Mouse (Mus musculus) retina, embryonic 14.5 days (tissue): ENCODE measurements around the gene Rap1gds1.
A peak's percentile ranks its signal among the peaks of the same experiment; 100 is the strongest.

Source experiments
- DNase-seq: peaks from one replicate; pipeline ENCODE4 v3.0.0-alpha.2; 2015; ENCODE audit warnings: low spot score

Rap1gds1 gene

DNA sequence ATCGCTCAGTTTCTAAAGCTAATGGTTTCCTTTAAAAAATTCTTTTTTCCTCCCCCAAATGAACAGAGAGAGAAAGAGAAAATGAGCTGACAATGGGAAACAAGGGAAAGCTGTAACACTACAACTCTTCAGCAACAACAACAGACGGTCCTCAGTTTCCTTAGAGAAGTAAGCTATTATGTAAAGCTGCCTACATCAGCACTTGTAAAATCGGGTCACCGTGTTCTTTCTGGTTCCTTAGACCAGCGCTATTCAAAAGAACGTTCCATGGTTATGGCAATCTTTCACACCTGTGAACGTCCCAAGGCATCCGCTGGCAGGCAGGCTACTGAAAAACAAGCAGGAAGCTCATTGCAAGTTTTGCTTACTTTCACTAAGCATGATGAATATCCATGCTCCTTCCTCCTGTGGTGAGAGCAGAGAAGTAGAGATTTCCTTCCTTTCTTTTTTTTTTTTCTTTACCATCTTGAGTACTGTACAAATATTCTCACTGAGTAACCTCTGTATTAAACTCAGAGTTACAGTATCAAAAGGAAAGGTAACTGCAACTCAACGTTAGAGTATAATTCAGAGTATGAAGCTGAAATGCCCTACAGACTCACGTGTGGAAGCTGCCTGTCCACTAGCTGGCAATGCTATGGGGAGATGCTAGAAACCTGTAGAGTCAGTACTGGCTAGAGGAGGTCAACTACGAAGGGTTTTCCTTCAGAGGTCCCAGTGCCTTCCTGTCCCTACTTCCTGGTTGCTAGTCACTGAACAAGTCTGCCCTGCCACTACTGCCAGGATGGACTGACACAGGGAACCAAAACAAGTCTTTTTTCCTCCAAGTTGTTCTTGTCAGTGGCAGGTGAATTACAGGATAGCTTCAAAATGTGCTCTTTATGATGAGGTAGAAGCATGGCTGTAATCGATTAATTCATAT is 26.0 kb downstream of the Rap1gds1 start:
- DNase-seq = no peak

DNA sequence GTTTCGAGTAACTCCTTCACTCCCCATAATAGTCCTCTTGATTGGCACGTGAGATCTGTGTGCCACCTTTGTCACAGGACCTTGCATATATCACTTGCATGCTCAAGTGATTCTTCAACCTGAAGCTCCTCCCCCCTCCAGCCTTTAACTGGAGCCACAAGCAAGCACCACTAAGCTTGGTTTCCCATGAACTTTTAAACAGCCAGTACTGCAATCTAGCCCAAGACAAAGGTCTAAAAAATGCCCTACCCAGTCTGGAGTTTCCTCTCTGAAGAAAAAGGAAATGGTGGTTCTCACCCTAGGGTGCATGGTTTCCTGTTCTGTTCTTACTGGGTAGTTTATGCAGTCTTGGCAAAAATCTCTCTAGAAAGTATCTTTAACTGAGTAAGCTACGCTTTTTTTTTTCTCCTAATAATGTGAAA is 32.6 kb downstream of the Rap1gds1 start:
- DNase-seq = no peak

DNA sequence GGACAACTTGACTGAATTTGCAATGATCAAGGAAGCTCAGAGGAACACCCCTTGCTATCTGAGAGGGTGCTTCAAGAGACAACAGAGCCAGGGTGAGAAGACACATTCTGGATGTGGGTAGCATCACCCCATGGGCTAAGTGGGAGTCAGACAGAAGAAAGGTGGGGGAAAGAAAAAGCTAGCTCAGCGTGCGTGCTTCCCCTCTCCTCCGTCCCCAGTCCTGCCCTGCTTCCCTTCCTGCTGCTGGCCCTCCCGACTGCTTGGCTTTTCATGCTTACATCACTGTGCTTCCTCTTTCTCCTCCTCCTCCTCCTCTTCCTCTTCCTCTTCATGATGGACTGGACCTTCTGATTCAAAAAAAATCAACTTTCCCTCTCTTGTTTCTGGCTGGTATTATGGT is 33.1 kb downstream of the Rap1gds1 start:
- no peak for DNase-seq

DNA sequence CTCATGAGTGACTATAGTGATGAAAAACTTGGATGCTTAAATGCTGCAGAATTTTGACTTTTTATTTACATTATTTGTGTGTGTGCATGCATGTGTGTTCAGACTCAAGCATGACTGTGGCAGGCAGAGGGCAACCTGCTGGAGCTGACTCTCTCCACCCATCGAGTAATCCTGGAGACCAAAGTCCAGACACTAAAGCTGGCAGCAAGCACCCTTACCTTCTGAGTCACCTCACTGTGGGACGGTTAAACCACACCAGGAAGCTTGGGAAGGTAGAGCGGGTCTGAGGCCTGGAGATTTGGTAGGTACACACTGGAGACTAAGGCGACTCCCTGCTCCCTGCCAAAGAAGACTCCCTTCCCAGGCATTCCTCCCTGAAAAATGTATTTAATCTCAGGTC is 38.0 kb downstream of the Rap1gds1 start:
- no peak for DNase-seq

DNA sequence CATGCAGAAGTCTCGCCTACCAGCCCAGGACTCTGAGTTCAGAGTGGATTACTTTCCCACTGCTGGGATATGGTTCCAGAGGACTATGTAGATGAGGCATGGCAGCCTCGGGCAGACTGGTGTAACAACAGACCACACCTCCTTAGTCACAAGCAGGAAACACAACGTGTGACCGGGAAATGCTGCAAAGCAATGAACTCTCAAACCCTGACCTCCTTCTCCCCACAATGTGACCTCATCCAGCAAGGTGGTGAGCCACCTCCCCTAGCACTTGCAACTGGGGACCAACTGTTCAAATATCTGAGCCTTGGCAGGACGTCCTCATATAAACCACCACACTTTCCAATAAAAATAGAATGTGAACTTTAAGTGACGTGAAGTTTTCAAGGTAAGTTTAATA is 41.8 kb downstream of the Rap1gds1 start:
- DNase-seq = no peak

DNA sequence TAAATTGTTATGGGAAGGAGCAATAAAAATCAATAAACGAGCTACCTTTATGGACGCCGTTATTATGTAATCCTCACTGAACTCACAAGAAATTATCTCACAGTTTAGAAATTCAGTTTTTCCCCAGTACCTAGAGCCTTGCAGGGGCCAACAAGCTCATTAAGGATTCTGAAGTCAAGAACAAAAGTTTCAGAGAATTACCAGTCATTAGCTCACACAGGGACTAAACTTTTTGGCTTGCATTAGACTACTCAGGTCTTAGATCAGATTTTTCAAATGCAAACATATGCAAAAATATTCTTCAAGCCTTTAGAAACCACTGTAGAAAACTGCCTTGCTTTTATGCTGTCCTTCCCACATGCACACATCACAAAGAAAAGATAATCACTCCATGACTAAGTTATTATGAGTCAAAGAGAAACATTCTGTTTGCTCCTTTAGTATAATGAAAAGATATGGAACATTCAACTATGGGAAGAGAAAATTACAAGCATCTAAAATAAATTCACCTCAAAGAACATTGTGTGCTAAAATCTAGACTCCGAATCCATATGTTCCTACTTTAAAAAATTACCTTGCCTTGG is 44.3 kb downstream of the Rap1gds1 start:
- no peak for DNase-seq

DNA sequence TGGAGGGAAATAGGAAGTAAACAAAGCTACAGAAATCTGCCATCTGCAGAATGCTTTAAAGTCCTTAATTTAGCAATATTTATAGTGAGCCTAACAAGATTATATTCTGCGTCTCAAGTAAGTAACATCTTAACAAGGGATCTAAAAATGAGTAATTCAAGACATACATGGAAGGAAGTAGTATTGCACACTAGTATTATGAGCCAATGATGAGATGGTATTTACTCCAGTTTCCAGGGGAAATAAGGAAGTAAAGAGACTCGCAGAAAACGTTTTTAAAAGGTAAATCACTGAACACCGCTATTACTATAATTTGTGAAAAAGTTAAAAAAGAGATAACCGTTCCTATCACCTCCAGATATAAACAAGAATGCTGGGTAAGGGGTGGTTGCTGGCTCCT is 49.9 kb downstream of the Rap1gds1 start:
- DNase-seq = no peak

DNA sequence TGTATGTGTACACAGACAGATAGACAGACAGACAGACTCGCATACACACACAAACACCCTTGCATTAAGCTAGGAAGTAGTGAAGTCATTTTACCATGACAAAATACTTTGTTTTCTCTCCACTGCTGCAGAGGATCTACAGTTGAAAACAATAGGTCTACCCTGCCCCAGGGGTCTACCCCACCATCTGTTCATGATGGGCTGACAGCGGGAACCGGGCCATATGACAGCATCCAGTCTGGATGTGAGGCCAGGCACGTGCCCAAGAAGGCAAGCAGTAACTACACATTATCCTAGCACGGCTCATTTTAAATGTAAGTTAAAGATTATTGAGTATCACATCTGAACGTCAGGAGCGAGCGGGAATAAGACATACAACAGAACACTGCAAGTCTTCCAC is 51.4 kb downstream of the Rap1gds1 start:
- peak; percentile 61 for DNase-seq

DNA sequence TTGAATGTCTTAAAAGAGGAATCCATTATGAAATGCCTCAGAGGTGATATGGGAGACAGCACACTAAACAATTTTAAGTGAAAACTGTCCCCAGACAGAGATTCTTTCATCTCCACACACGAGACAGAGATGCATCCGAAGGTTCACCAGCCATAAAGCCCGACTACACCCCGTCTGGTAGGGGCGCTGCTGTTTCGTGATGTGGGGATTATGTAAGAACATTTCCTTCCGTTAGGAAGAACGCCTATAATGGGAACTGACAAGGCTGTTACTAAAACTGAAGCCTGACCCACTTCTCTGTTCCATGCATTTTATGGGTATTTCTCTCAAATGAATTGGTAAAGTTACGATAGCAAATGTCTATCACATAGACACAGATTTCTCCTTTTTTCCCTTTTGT is 62.6 kb downstream of the Rap1gds1 start:
- peak; percentile 59 for DNase-seq

DNA sequence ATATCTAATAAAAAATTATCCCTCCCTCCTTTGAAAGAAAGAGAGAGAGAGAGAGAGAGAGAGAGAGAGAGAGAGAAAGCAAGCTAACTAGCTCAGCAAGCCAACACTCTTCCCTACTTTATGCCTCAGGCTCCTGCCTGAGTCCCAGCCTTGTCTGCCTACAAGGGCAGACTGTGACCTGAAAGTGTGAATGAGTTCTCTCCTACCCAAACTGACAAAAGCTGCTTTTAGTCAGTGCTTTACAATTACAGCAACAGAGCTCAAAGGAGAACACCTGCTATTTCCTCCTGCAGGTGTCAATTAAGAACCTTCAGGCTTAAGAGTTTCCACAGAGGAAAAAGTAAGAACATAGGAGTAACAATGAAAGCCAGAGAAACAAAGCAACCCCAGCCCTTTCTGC is 69.3 kb downstream of the Rap1gds1 start:
- no peak for DNase-seq

DNA sequence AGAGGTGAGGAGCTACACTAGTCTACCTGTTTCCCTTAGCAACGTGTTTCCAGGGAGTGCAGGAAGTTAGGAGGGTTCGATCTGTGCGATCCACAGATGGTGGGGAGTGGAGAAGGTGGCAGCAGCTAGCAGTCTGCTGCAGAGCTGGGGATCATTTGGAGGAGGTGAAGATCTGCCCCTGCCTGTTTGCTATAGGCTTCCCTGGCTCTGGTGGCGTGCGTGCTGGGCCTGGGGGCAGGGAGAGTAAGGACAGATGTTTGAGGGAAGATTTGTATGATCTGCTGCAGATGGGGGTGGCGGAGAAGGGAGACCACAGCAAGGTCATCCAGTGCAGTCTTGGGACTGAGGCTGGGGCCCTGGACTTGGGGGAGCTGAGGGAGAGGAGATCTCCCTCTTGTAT is 72.2 kb downstream of the Rap1gds1 start:
- no peak for DNase-seq

DNA sequence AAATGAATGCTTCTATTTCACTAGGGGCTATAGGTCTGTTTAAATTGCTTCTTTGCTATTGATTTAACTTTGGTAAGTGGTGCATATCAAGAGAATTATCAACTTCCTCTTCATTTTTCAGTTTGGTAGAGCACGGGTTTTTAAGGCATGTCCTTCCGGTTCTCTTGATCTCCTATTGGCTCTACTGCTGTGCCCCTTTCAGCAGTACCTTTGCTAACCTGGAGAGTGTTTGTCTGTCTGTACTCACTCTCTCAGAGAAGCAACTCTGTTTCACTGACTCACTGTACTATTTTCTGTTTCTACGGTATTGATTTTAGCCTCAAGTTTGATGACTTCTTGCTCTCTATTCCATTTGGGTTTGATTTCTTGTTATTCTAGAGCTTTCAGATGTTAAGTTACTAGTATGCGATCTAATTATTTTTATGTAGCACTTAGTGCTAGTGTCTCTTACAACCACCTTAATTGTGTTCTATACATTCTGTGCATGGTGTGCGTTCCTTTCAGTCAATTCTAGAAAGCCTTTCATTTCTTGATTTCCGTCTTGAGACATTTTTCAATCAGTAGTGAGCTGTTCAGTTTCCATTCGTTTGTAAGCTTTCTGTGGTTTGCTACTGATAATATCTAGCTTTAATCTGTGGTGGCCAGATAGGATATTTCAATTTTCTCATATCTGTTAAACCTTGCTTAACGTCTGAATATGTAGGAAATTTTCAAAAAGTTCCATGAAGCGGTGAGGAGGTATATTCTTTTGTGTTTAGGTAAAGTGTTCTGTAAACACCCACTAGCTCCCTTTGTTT is 74.7 kb downstream of the Rap1gds1 start:
- no peak for DNase-seq

DNA sequence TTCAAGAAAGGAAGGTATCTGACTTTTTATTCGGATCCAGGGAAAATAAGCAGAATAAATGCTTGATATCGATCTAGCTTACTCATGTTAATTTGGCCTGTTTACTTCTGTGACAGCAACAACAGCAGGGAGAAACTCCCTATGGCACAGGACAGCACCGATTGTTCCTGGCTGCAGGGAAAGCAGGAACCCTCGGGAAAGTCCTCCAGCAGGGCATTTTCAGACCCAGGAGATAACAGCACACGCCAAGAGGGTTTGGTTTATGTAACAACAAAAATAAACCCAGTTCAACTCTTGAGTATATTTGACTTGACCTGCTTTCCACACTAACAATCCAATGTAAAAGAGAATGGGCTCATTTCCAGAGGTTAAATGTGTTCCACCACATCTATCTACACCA is 81.5 kb downstream of the Rap1gds1 start:
- DNase-seq = no peak

DNA sequence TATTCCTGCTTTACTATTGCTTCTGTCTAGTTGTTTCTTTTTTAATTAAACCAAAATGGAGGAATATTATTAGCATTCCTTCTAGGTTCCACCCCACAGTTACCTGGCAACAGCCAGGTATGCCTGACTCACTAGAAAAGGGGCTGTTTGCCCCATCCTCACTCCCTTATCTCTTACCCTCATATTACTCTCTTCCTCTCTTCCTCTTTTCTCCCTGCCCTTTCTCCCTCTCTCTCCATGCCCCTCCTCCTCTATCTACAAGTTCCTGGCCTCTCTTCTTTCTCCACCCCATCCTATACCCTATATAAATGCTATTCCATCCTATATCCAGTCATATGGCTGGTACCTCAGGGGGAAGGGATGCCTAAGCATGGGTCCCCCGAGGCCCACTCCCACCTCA is 83.6 kb downstream of the Rap1gds1 start:
- DNase-seq = no peak

DNA sequence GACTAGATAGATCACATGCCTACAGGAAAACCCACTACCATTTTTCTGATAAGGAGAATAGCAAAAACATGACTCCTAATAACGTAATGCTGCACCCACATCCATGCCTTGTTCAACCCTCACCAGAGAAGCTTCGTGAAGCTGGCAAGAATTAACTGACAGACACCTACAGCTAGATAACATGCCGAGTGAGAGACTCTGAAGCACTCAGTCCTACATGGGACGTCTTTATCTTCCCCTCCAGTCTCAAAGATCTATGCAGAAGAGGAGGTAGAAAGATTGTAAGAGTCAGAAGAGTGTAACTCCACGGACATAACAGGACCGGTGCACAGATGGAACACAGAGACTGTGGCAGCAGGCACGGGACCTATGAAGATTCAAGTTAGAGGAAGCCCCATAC is 85.9 kb downstream of the Rap1gds1 start:
- no peak for DNase-seq

DNA sequence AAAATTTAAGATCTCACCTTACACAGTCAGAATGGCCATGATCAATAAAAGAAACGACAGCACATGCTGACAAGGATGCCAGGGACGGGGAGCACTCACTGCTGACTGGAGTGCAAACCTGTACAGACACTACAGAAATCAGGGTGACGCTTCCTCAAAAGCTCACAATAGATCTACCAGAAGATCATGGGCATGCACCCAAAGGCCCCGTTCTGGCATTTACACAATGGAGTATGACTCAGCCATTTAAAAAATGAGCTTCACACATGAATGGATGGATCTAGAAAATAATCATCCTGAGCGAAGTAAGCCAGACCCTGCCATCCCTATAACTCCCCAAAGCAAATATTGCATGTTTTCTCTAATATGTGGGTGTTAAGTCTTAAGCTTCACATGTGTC is 87.0 kb downstream of the Rap1gds1 start:
- no peak for DNase-seq

DNA sequence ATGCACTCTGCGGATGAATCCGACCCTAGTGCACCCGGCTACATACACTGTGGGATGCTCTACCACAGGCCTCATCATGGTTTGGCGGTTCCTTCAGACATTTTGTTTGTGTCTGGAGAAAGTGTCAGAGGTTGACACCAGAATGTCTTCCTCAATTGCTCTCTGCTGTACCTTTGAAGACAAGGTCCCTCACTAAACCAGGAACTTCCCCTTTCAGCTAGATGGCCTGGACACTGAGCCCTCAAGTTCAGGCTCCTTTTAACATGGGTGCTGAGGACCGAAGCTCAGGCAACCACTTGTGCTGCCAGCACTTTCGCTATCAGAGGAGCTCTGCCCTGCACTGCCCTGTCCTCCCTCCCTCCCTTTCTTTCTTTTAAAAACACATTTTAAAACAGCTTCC is 92.8 kb downstream of the Rap1gds1 start:
- no peak for DNase-seq

DNA sequence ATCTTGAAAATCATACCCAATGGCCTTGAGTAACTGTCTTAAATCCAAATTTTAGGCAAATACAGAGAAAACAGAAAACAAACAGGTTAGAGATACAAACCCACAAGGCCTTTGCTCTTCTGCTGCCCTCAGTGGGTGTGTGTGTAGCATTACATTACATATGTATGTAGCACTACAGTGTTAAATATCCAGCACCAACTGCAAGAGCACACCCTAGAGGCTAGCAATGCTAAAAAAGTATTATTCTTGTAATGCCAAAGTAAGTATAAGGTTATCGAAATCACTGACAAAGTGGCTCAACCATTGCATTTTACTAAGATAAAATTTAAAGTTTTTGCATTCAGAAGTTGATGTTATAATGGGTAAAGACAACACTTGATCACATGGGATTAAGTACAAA is 97.6 kb downstream of the Rap1gds1 start:
- no peak for DNase-seq

DNA sequence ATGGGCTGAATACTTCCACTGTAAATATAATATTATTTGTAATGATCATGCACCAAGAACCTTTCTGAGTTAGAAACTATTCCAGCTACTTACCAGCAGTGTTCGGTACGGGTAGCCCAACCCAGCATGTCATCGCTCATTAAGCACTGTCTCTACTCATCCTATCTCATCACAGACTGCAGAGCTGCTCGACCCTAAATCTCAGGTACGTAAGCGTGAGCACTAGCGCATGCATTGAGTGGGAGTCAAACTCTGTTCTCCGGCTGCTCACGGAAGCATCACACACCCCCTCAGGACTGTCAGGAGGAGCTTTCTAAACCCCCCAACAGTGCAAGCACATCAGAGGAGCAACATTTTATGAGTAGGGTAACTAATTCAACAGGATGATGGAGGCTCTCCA is 107.4 kb downstream of the Rap1gds1 start:
- DNase-seq = no peak

DNA sequence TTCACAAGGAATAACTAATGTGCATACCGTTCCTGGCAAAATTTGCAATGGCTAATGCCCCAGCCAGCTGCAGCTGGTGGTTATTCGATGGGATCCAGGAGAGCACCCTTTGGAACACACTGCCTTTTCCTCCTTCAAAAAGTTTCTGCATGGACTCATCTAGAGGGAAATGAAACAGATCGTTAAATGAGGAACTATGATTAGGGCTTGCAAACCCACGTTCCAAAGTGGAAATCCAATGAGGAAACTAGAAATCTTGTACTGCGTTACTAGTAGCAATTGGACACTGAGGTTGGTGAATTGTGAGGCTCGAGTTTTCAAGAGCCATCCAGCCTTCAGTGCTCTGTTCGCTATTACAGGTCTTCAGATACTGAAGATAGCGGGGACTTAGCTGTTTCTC is 116.5 kb downstream of the Rap1gds1 start:
- DNase-seq = no peak

DNA sequence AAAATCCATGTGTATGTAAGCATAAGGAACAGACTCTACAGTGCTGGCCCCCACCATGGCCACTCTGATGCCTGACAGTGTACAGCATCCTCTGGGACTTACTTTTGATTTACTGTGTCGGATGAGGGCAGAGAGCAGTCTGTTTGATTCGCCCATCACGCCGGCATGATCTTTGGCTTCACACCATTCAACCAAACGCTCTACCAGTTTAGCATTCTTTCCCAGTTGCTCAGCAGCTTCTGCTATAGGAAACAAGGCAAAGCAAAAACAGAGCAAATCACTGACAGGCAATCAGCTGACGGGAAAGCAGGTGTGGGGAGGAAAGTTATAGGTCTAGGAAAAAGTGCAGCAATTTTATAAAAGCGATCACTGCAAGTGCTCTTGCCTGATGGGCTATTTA is 119.8 kb downstream of the Rap1gds1 start:
- no peak for DNase-seq

DNA sequence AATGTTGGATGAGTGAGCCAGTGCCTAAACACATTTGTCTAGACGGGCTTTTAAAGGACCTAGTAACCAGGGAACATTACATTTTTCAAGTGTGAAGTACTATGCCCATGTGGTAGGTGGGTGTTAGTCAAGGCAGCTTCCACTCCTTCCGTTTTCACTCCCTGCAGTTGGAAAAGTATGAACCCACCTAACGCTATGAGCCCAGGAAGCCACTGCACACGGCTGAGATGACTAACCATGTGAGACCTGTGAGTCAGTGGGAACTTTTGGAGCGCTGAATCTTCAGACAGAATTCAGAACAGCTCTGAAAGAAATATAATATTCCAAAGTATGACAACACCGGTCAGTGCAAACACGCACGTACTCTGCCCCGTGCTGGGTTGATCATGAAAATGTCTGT is 125.9 kb downstream of the Rap1gds1 start:
- no peak for DNase-seq

DNA sequence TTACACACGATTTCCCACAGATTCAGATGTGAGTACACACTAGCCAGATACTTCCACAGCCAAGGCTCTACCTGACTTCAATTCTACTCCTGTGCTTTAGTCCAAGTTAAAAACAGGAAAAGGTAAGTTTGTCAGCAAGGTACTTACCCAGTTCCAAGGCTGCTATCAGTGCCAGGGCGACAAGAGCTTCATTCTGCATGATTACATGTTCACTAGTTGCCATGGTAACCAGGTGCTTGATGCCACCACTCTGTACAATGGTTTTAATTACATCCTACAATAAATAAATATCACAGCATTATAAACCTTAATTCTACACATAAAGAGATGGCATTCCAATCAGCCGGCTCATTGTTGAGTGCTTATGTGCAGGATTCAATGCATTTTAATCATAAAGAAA is 129.5 kb downstream of the Rap1gds1 start:
- DNase-seq = no peak
